Comparison of ENCODE assay signal across 8 mouse cellular contexts in genomic region chr3:68572249-68573225, GRCm38 (mm10).
DNase-seq lines count a peak whose midpoint lies in the region; ATAC-seq lines count a peak whose summit lies in the region.

No protein-coding gene starts in this region.

- peaks cover 20% of the 10 kb centered on the region for H3K4me1 ChIP-seq in limb, embryonic 15.5 days
- peaks cover 33% of the 10 kb centered on the region for H3K4me1 ChIP-seq in neural tube, embryonic 14.5 days (ENCODE audit: control insufficient read depth, insufficient read depth, low read length)

- no peaks in the 10 kb centered on the region for H3K9me3 ChIP-seq in limb, embryonic 15.5 days
- no peaks in the 10 kb centered on the region for H3K9me3 ChIP-seq in neural tube, embryonic 14.5 days (ENCODE audit: control insufficient read depth, low read length)

- H3K27ac ChIP-seq in limb, embryonic 15.5 days = no peak overlapping the region
- H3K27ac ChIP-seq in neural tube, embryonic 14.5 days (ENCODE audit: low read depth, low read length) = peak overlapping the region; percentile 95

- no peaks in the 10 kb centered on the region for H3K36me3 ChIP-seq in limb, embryonic 15.5 days
- H3K36me3 ChIP-seq in neural tube, embryonic 14.5 days (ENCODE audit: control insufficient read depth, insufficient read depth, low read length) = no peaks in the 10 kb centered on the region

- peak overlapping the region; percentile 20 for H3K4me3 ChIP-seq in limb, embryonic 15.5 days
- H3K4me3 ChIP-seq in neural tube, embryonic 14.5 days (ENCODE audit: low read depth, low read length) = peak overlapping the region; percentile 47

- H3K9ac ChIP-seq in limb, embryonic 15.5 days = 0 out of 2 replicates have a peak overlapping the region, but pooled peaks have one; percentile 7
- H3K9ac ChIP-seq in neural tube, embryonic 14.5 days (replicated peaks; ENCODE audit: low read depth, low read length) = peak overlapping the region; percentile 68

- WGBS in limb, embryonic 15.5 days = 16% methylated on average over 28 of the region's 28 CpGs
- 4% methylated on average over 28 of the region's 28 CpGs for WGBS in neural tube, embryonic 14.5 days

- ATAC-seq in limb, embryonic 15.5 days (ENCODE audit: insufficient number of reproducible peaks, low FRiP score, low TSS enrichment, low read depth) = no peak
- ATAC-seq in neural tube, embryonic 14.5 days (ENCODE audit: low read depth) = peak; percentile 94

- peaks cover 20% of the 10 kb centered on the region; the same call in 1 of the 2 replicates for H3K27me3 ChIP-seq in limb, embryonic 15.5 days
- H3K27me3 ChIP-seq in neural tube, embryonic 14.5 days (ENCODE audit: control insufficient read depth, insufficient read depth, low read length) = no peaks in the 10 kb centered on the region

- DNase-seq in adrenal gland, postnatal 25 days = peak; percentile 70
- peak; percentile 90 to 93 for DNase-seq in cerebellum, postnatal 10 days
- DNase-seq in frontal cortex, adult 2 months (ENCODE audit: extremely low spot score in 1 of 2, low spot score in 1 of 2) = peak; percentile 83 to 89
- peak; percentile 74 for DNase-seq in kidney, postnatal 10 days
- DNase-seq in urinary bladder, postnatal 25 days (ENCODE audit: low spot score) = no peak
- DNase-seq in spleen, adult 12 weeks (ENCODE audit: low spot score) = no peak

- H3K4me2 ChIP-seq in limb, embryonic 15.5 days = peak overlapping the region; percentile 44
- H3K4me2 ChIP-seq in neural tube, embryonic 14.5 days (ENCODE audit: low read depth, low read length) = peak overlapping the region; percentile 64

Comparison
In these comparisons a context has a peak if more than half of its experiments do, and no peak if none do; other contexts are left out.
1. DNase-seq: peak in adrenal gland, postnatal 25 days (single experiment), cerebellum, postnatal 10 days (2 of 2), frontal cortex, adult 2 months (2 of 2) and kidney, postnatal 10 days (single experiment); none in urinary bladder, postnatal 25 days (single experiment) and spleen, adult 12 weeks (single experiment).